Mouse (Mus musculus) testis, adult 2 months (tissue): ENCODE results near the gene Eef1akmt3. TPM values are rescaled to one million over a fixed set of nuclear protein-coding genes. Genes with fewer than 3 reads are reported as not detected.
"Not testable (repeated sequence)": the region's sequence is repeated elsewhere in the genome, so short reads cannot be mapped to it uniquely, and the experiment has no call there.

ENCODE experiments used
- H3K27ac ChIP-seq: fragments of 200-500 bp; 2 replicates; pipeline ENCODE4 v1.5.1; 2012; ENCODE audit warnings: low read depth, low read length; ENCODE audit not compliant: control insufficient read depth, insufficient read depth
- H3K27me3 ChIP-seq: fragments of 200-500 bp; 2 replicates; pipeline ENCODE4 v1.6.1; 2012; ENCODE audit warnings: mild to moderate bottlenecking, low read length, moderate library complexity; ENCODE audit not compliant: control insufficient read depth, insufficient read depth
- H3K36me3 ChIP-seq: fragments of 200-500 bp; 2 replicates; pipeline ENCODE4 v1.6.1; 2012; ENCODE audit warnings: mild to moderate bottlenecking, low read length; ENCODE audit not compliant: control insufficient read depth, insufficient read depth
- H3K4me1 ChIP-seq: fragments of 200-500 bp; 2 replicates; pipeline ENCODE4 v1.6.1; 2012; ENCODE audit warnings: low read length; ENCODE audit not compliant: control insufficient read depth, insufficient read depth
- H3K4me3 ChIP-seq: fragments of 200-500 bp; 2 replicates; pipeline ENCODE4 v1.5.1; 2012; ENCODE audit warnings: low read depth, mild to moderate bottlenecking, low read length, moderate library complexity, mixed read lengths; ENCODE audit not compliant: control insufficient read depth
- CTCF ChIP-seq: fragments of 200-500 bp; IDR thresholded peaks from 2 replicates; pipeline ENCODE4 v1.5.1; 2012; ENCODE audit warnings: low read depth, mild to moderate bottlenecking, inconsistent platforms, low read length, moderate library complexity; ENCODE audit not compliant: control insufficient read depth, insufficient read depth, insufficient replicate concordance
- POLR2A ChIP-seq: fragments of 200-500 bp; IDR thresholded peaks from 2 replicates; pipeline ENCODE4 v1.6.1; 2012; ENCODE audit warnings: low read depth, mild to moderate bottlenecking, inconsistent platforms, low read length, moderate library complexity; ENCODE audit not compliant: control insufficient read depth
- polyA plus RNA-seq: library from polyadenylated mRNA; depleted of rRNA; stranded (reverse); fragments of >200 nt; gene quantifications from 2 replicates; pipeline ENCODE4 v1.2.3, GENCODE M21; 2012

The Eef1akmt3 gene
- polyA plus RNA-seq, 1 experiment: 0.05 TPM

- peaks cover 20% of the 10 kb centered on the region for H3K4me1 ChIP-seq
- H3K27ac ChIP-seq: no peak overlapping the region
- TF ChIP-seq CTCF: no peak
- no peak for TF ChIP-seq POLR2A
Observed at GRCm38 (mm10) chr10:127068360-127069038, 27.2 kb upstream of the Eef1akmt3 start.

DNA sequence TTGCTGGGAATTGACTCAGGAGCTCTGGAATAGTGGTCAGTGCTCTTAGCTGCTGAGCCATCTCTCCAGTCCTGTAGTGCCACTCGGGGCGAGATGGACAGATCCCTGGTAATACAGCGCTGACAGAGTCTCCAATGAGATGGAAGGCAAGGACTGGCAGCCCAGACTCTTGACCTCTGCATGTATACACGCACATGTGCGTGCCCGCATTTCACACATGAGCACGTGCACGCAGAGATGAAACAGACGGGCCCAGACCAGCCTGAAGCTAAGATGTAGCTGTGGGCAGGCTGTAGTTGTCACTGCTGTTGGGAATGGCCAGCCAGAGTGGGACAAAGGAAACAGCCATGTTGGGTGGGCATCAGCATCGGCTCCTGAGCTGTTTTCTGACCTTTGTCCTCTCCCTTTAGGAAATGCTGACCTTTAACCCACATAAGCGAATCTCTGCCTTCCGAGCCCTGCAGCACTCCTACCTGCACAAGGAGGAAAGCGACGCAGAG is 25.3 kb upstream of the Eef1akmt3 start:
- no peaks in the 10 kb centered on the region; the same call in 1 of the 2 replicates for H3K36me3 ChIP-seq
- no peak overlapping the region for H3K27ac ChIP-seq
- H3K27me3 ChIP-seq: no peaks in the 10 kb centered on the region
- no peak overlapping the region for H3K4me3 ChIP-seq
- TF ChIP-seq CTCF (no peak), POLR2A (peak; percentile 19; the same call in 1 of the 2 replicates)
- H3K4me1 ChIP-seq: peaks cover 22% of the 10 kb centered on the region

More at GRCm38 (mm10) chr10:127068360-127069038, 27.2 kb upstream of the Eef1akmt3 start:
- Histone ChIP-seq H3K27me3 (no peaks in the 10 kb centered on the region), H3K36me3 (no peaks in the 10 kb centered on the region; the same call in 1 of the 2 replicates), H3K4me3 (no peak overlapping the region)

DNA sequence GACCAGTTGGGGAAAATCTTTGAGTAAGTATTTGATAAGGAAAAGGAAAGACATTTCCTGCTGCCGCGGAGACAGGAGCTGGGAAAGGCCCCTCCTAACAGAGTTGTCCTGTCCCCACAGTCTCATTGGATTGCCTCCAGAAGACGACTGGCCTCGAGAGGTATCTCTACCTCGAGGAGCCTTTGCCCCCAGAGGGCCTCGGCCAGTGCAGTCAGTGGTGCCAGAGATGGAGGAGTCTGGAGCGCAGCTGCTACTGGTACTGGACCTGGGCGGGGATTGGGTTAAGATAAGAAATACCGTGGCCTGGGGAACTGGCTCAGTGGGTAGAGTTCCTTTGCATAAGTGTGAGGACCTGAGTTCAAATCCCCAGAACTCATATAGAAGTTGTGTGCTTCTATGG is 24.7 kb upstream of the Eef1akmt3 start:
- TF ChIP-seq POLR2A: no peak
- no peak for TF ChIP-seq CTCF
- Histone ChIP-seq H3K4me3 (no peak overlapping the region), H3K36me3 (no peaks in the 10 kb centered on the region; the same call in 1 of the 2 replicates), H3K27me3 (no peaks in the 10 kb centered on the region), H3K4me1 (peaks cover 22% of the 10 kb centered on the region), H3K27ac (no peak overlapping the region)

- TF ChIP-seq CTCF (no peak), POLR2A (0 out of 2 replicates have a peak, but pooled peaks have one; percentile 30)
- H3K27ac ChIP-seq: peak overlapping the region; percentile 81
- peak overlapping the region; percentile 95 for H3K4me3 ChIP-seq
- no peaks in the 10 kb centered on the region for H3K27me3 ChIP-seq
- no peaks in the 10 kb centered on the region; the same call in 1 of the 2 replicates for H3K36me3 ChIP-seq
- peaks cover 21% of the 10 kb centered on the region for H3K4me1 ChIP-seq
Observed at GRCm38 (mm10) chr10:127063913-127064870, 22.9 kb upstream of the Eef1akmt3 start.

DNA sequence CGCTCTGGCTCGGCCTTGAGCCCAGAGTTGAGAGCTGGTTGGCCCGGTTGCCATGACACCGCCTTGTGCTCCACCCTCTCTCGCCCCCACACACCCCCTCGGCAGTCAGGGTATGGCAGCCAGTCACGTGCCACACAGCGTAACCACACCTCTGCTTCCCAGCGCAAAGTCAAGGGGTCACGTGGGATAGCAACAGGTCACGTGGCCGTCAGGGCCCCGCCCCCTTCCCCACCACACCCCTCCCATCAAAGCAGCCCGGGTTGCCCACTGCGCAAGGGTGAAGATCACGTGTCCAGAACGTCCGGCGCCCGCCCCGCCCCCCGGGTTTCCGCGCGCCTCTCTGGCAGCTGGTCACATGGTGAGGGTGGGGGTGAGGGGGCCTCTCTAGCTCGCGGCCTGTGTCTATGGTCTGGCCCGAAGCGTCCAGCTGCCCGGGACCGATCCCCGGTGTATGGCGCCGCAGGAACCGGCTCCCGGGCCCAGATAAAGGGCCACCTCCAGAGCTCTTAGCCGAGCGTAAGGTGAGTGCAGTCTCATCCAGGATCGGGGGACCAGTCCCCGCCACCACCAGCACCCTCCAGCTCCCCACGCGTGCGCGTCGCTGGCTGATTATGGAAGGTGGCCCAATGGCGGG is 22.0 kb upstream of the Eef1akmt3 start, which contains the start of gene Cdk4:
Cdk4 (plus strand) TSS at position 296 of the 634 bp plus-strand sequence.
- Histone ChIP-seq H3K4me3 (peak within 1 kb of the TSS; percentile 95), H3K27ac (peak within 1 kb of the TSS; percentile 86), H3K4me1 (peaks cover 25% of the 10 kb centered on the region), H3K27me3 (no peaks in the 10 kb centered on the region), H3K36me3 (no peaks in the 10 kb centered on the region; the same call in 1 of the 2 replicates)
- TF ChIP-seq CTCF (no peak), POLR2A (peak; percentile 69)

GRCm38 (mm10) chr10:127062503-127062902 is 21.2 kb upstream of the Eef1akmt3 start:
- peaks cover 25% of the 10 kb centered on the region for H3K4me1 ChIP-seq

DNA sequence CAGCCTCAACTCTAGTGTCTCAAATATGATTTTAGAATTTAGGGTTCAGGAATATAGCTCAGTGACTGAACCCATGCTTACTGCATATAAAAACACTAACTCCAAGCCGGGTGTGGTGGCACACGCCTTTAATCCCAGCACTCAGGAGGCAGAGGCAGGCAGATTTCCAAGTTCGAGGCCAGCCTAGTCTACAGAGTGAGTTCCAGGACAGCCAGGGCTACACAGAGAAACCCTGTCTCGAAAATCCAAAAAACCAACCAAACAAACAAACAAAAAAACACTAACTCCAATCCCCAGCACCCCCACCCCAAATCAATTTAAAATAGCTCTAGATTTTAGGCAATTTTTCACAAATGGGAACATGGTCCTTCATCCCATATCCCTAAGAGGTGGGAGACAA is 20.8 kb upstream of the Eef1akmt3 start:
- peaks cover 25% of the 10 kb centered on the region for H3K4me1 ChIP-seq
- not testable (repeated sequence) for H3K27me3 ChIP-seq, H3K36me3 ChIP-seq, H3K4me3 ChIP-seq, H3K27ac ChIP-seq

More at GRCm38 (mm10) chr10:127062503-127062902, 21.2 kb upstream of the Eef1akmt3 start:
- Histone ChIP-seq H3K27me3 (no peaks in the 10 kb centered on the region), H3K4me3 (no peak overlapping the region), H3K36me3 (no peaks in the 10 kb centered on the region; the same call in 1 of the 2 replicates), H3K27ac (no peak overlapping the region)
- no peak for TF ChIP-seq POLR2A
- TF ChIP-seq CTCF: no peak
